Mouse (Mus musculus): ENCODE data around the gene Zfp36.

DNA sequence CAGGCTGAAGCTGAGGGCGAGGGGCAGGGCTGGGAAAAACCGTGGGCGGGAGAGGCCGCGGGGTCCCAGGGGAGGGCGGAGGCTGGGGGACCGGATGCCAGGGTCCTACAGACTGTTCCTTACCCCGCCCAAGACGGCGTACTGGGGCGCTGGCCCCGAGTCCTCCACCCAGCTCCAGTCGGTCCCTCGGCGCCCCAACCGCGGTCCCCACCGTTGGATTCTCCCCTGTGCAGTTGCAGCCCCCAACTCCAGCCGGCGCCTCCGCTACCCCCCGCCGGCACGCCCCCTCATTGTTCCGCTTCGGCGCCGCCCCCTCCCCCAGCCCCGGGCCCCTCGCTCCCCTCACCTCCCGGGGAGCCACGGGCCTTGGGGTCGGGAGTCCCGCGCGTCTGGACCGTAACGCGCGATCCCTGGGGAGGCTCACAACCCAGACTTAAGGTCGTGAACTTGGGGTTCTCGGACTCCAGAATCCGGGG is 8.5 kb downstream of the Zfp36 start:
- TF ChIP-seq CTCF (IDR thresholded peaks at IDR 0.05; ENCODE audit: low read depth) (no peak), EP300 (IDR thresholded peaks at IDR 0.05; ENCODE audit: low read depth) (no peak)
